Comparison of ENCODE assay signal across 9 mouse cellular contexts in the genomic region with DNA sequence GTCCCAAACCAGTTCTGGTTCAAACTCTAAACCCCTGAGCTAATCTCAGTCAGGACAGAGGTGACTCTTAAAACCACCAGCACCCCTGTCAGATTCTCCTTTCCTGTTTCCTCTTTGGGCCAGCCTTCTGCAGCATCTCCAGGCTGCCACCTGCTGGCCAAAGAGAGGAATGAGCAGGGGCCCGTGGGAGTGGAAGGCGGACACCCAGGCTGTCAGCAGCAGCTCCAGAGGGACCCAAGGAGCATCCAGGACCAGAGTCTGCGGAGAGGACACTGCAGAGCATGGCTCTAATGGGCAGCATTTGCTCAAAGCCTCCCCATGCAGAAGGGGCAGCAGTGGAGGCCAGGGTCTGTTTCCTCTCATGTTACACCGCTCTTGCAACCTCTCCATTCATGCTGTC.
DNase-seq lines count a peak whose midpoint lies in the region; ATAC-seq and TF ChIP-seq lines count a peak whose summit lies in the region.
"Had no signal": no experiment of that assay in that cellular context is flagged by ENCODE, and none has a peak within 500 bp of the region (broad histone marks: within the 10 kb centered on the region; RNA-seq: fewer than 3 reads in every experiment).

No protein-coding gene starts in this region.

- TF ChIP-seq POLR2A in ES-Bruce4 (IDR thresholded peaks at IDR 0.05; ENCODE audit: insufficient read depth, low read length), result no peak

- H3K36me3 ChIP-seq in ES-Bruce4 (ENCODE audit: control insufficient read depth, insufficient read depth, low read length, poor library complexity, severe bottlenecking), result no peaks in the 10 kb centered on the region
- H3K36me3 ChIP-seq in embryonic facial prominence, embryonic 11.5 days (replicated peaks; ENCODE audit: control insufficient read depth, insufficient read depth, low read depth, low read length), result no peaks in the 10 kb centered on the region
- no peaks in the 10 kb centered on the region for H3K36me3 ChIP-seq in heart, embryonic 15.5 days
- H3K36me3 ChIP-seq: limb, embryonic 15.5 days had no signal

- ATAC-seq in embryonic facial prominence, embryonic 11.5 days (replicated peaks; ENCODE audit: insufficient number of reproducible peaks, low FRiP score, low TSS enrichment, low read depth), result 0 out of 2 replicates have a peak, but pooled peaks have one; percentile 15
- ATAC-seq in heart, embryonic 15.5 days (replicated peaks; ENCODE audit: insufficient number of reproducible peaks, insufficient read depth, low FRiP score, low read depth), result 0 out of 2 replicates have a peak, but pooled peaks have one; percentile 36

- H3K9me3 ChIP-seq in ES-Bruce4 (replicated peaks; ENCODE audit: control insufficient read depth, insufficient read depth, low read length, poor library complexity, severe bottlenecking), result no peaks in the 10 kb centered on the region
- no peaks in the 10 kb centered on the region for H3K9me3 ChIP-seq in embryonic facial prominence, embryonic 11.5 days (replicated peaks; ENCODE audit: control insufficient read depth, low read length)
- no peaks in the 10 kb centered on the region for H3K9me3 ChIP-seq in heart, embryonic 15.5 days (replicated peaks)
- H3K9me3 ChIP-seq: limb, embryonic 15.5 days had no signal

- WGBS in embryonic facial prominence, embryonic 11.5 days, result 23% methylated on average over 4 of the region's 4 CpGs
- WGBS in heart, embryonic 15.5 days, result 36% methylated on average over 4 of the region's 4 CpGs

- peak; percentile 72 for TF ChIP-seq CTCF in ES-Bruce4 (IDR thresholded peaks at IDR 0.05; ENCODE audit: low read depth, low read length)

- peak; percentile 67 for DNase-seq in adrenal gland, postnatal 25 days
- peak; percentile 79 for DNase-seq in embryonic facial prominence, embryonic 11.5 days (ENCODE audit: low spot score)
- peak; percentile 70 for DNase-seq in layer of hippocampus, adult 9-11 months
- peak; percentile 75 for DNase-seq in lung, postnatal 36 days
- DNase-seq in right cerebral cortex, postnatal 36 days (ENCODE audit: low spot score in 2 of 2), result peak; percentile 38 to 52
- DNase-seq in yolk sac, embryonic 10.5 days (ENCODE audit: low spot score), result peak; percentile 43

- TF ChIP-seq EP300 in ES-Bruce4 (IDR thresholded peaks at IDR 0.05; ENCODE audit: insufficient read depth, low read depth, low read length), result no peak

- no peak overlapping the region for H3K9ac ChIP-seq in ES-Bruce4 (ENCODE audit: low read depth, poor library complexity, severe bottlenecking)
- no peak overlapping the region for H3K9ac ChIP-seq in embryonic facial prominence, embryonic 11.5 days (replicated peaks; ENCODE audit: low read length)
- no peak overlapping the region for H3K9ac ChIP-seq in heart, embryonic 15.5 days
- H3K9ac ChIP-seq: limb, embryonic 15.5 days had no signal

- no peaks in the 10 kb centered on the region for H3K4me1 ChIP-seq in ES-Bruce4 (ENCODE audit: control insufficient read depth, insufficient read depth, low read length)
- H3K4me1 ChIP-seq in embryonic facial prominence, embryonic 11.5 days (ENCODE audit: control insufficient read depth, insufficient read depth, low read length), result no peaks in the 10 kb centered on the region; the same call in 1 of the 2 replicates
- H3K4me1 ChIP-seq in heart, embryonic 15.5 days (replicated peaks), result no peaks in the 10 kb centered on the region; the same call in 1 of the 2 replicates

- H3K27me3 ChIP-seq in ES-Bruce4 (ENCODE audit: control insufficient read depth, insufficient read depth, low read length, poor library complexity, severe bottlenecking), result no peaks in the 10 kb centered on the region
- H3K27me3 ChIP-seq in embryonic facial prominence, embryonic 11.5 days (ENCODE audit: control insufficient read depth, insufficient read depth, low read length), result no peaks in the 10 kb centered on the region
- H3K27me3 ChIP-seq in heart, embryonic 15.5 days, result 0 out of 2 replicates have a peak, but pooled peaks cover 6% of the 10 kb centered on the region

- no peak overlapping the region for H3K4me2 ChIP-seq in embryonic facial prominence, embryonic 11.5 days (ENCODE audit: low read depth, low read length)
- no peak overlapping the region for H3K4me2 ChIP-seq in heart, embryonic 15.5 days
- H3K4me2 ChIP-seq: limb, embryonic 15.5 days had no signal

- no peak overlapping the region for H3K4me3 ChIP-seq in ES-Bruce4 (ENCODE audit: low read depth, low read length)
- H3K4me3 ChIP-seq in embryonic facial prominence, embryonic 11.5 days (ENCODE audit: low read depth, low read length), result no peak overlapping the region
- H3K4me3 ChIP-seq in heart, embryonic 15.5 days, result no peak overlapping the region
- H3K4me3 ChIP-seq: limb, embryonic 15.5 days had no signal

- H3K27ac ChIP-seq in ES-Bruce4 (ENCODE audit: insufficient read depth, low read length), result no peak overlapping the region
- no peak overlapping the region for H3K27ac ChIP-seq in embryonic facial prominence, embryonic 11.5 days (replicated peaks; ENCODE audit: low read depth, low read length)
- H3K27ac ChIP-seq in heart, embryonic 15.5 days, result no peak overlapping the region
- H3K27ac ChIP-seq: limb, embryonic 15.5 days had no signal
